Mouse (Mus musculus) kidney, adult 2 months (tissue): ENCODE results near the gene Cbx3. TPM values are rescaled to one million over a fixed set of nuclear protein-coding genes. Genes with fewer than 3 reads are reported as not detected.

ENCODE experiments used
- DNase-seq: peaks from one replicate; pipeline ENCODE4 v3.0.0; 2021
- H3K27ac ChIP-seq: fragments of 200-500 bp; 2 replicates; pipeline ENCODE4 v1.5.1; 2012; ENCODE audit warnings: low read depth, low read length, control low read depth, inconsistent platforms; ENCODE audit not compliant: insufficient read depth
- H3K27me3 ChIP-seq: fragments of 200-500 bp; replicated peaks from 2 replicates; pipeline ENCODE4 v1.6.1; 2012; ENCODE audit warnings: mild to moderate bottlenecking, moderate library complexity, low read length, inconsistent platforms; ENCODE audit not compliant: control insufficient read depth, insufficient read depth
- H3K36me3 ChIP-seq: fragments of 200-500 bp; 2 replicates; pipeline ENCODE4 v1.6.1; 2012; ENCODE audit warnings: mild to moderate bottlenecking, moderate library complexity, low read length, inconsistent platforms; ENCODE audit not compliant: control insufficient read depth, insufficient read depth
- H3K4me1 ChIP-seq: fragments of 200-500 bp; 2 replicates; pipeline ENCODE4 v1.6.1; 2011; ENCODE audit warnings: low read length; ENCODE audit not compliant: control insufficient read depth, insufficient read depth
- H3K4me3 ChIP-seq: fragments of 200-500 bp; 2 replicates; pipeline ENCODE4 v1.5.1; 2011; ENCODE audit warnings: mild to moderate bottlenecking, low read depth, low read length, control low read depth; ENCODE audit not compliant: insufficient read depth
- CTCF ChIP-seq: fragments of 200-500 bp; conservative IDR thresholded peaks from 2 replicates; pipeline ENCODE4 v1.5.1; 2011; ENCODE audit warnings: low read depth, mild to moderate bottlenecking, control low read depth, low read length, moderate library complexity, mixed read lengths; ENCODE audit not compliant: insufficient read depth, insufficient read length
- POLR2A ChIP-seq: fragments of 200-500 bp; IDR thresholded peaks from one replicate; pipeline ENCODE4 v1.6.1; 2011; ENCODE audit warnings: low read depth, low read length, control low read depth
- WGBS: fragments of 180-500 bp; shearing (Covaris S2); methylation state at CpG from one replicate; pipeline ENCODE4 v1.1.7; 2018; 5-methylcytosine and 5-hydroxymethylcytosine counted together
- polyA plus RNA-seq: library from polyadenylated mRNA; depleted of rRNA; stranded (reverse); fragments of >200 nt; gene quantifications from 2 replicates; pipeline ENCODE4 v1.2.3, GENCODE M21; 2012; rRNA removed

The Cbx3 gene
- 5.7 and 11.0 TPM in 2 replicates for polyA plus RNA-seq

DNA sequence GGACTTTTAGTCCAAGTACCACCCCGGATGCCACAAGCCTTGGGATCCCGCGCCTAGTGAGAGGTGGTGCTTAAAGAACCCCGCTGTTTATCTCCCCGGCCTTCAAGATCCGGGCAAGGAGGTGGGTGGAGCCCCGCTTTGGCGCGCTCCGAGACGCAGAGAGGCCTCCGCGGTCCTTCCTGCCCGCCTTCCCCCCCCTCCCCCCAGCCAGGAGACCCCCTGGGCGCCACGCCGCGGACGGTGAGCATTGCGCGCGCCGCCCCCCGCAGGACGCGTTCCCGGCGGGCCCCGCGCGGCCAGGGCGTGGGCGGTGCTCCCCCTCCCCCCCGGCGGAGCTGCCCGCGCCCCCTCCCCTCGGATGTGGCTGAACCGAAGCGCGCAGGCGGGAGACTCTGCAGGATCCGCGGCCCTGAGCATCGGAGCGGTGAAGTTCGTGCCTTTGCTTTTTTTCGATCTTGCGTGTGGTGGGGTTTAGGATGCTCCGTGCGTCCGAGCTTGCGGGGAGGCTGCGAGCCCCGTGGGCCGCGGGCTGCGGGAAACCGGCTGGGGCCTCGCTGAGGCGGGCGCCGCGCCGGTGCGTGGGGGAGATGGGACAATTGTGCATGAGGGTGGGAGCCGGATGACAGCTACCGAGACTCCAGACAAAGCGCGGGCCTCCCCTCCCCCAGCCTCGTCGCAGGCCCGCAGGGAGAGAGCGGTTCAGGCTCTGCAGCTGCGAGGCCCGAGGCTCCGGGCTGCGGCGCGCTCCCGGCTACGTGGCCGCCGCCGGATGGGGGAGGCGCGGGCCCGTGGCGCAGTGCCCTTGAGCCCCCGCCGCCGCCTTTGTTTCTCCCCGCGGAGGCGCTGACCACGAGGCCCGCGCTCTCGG is at the start of gene Cbx3:
Cbx3 (plus strand) TSS at position 50 of the 868 bp plus-strand sequence.
- H3K36me3 ChIP-seq = peaks cover 8% of the 10 kb centered on the region
- peaks cover 2% of the 10 kb centered on the region; the same call in 1 of the 2 replicates for H3K4me1 ChIP-seq
- DNase-seq = peak; percentile 75
- H3K27ac ChIP-seq = peak within 1 kb of the TSS; percentile 100
- no peaks in the 10 kb centered on the region for H3K27me3 ChIP-seq
- H3K4me3 ChIP-seq = peak within 1 kb of the TSS; percentile 83
- under 1% methylated on average over 91 of the region's 99 CpGs for WGBS
- TF ChIP-seq POLR2A = no peak
- no peak for TF ChIP-seq CTCF

DNA sequence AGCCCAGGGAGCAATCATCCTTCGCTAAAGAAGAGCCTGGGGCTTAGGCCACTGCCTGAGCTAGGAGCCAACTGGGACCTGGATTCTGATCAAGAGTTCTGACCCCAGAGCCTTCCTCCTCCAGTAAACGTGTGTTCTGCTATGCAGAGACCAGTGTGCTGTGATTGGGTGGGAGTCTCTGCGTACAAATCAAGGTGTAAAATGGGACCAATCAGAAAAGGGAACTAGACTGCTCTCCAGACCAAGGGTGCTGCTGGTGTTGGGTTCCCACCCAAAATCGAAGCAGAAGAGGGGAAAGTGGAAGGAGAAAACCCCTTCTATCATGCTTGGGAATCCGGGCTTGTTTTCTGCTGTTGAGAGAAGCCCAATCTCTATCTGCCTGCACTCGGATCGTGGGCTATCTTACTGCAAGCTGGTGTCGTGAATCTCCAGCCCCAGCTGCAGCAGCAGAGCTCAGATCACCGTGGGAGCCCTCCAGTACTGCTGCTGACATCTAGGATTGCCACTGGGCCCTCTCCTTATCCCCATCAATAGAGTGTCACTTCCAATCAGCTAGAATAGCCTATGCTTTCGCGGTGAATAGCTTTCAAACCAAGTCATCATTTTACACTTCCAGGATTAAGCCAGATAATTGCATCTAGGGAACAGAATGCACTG is 46.6 kb upstream of the Cbx3 start:
- Histone ChIP-seq H3K27me3 (no peaks in the 10 kb centered on the region), H3K36me3 (no peaks in the 10 kb centered on the region), H3K4me3 (no peak overlapping the region), H3K4me1 (no peaks in the 10 kb centered on the region), H3K27ac (no peak overlapping the region)
- no peak for DNase-seq
- 65% methylated on average over 11 of the region's 11 CpGs for WGBS
- TF ChIP-seq CTCF (no peak), POLR2A (no peak)

- Histone ChIP-seq H3K36me3 (no peaks in the 10 kb centered on the region), H3K4me1 (no peaks in the 10 kb centered on the region), H3K27me3 (no peaks in the 10 kb centered on the region), H3K27ac (no peak overlapping the region), H3K4me3 (no peak overlapping the region)
- TF ChIP-seq POLR2A (no peak), CTCF (no peak)
- WGBS = 99% methylated on average over 2 of the region's 2 CpGs
- no peak for DNase-seq
These were observed 45.6 kb upstream of the Cbx3 start for GRCm38 (mm10) chr6:51424537-51424936.

GRCm38 (mm10) chr6:51432535-51433397 is 37.4 kb upstream of the Cbx3 start, which contains the start of gene Nfe2l3:
Gene Nfe2l3, plus strand, starts transcription at chr6:51432670.
- DNase-seq = peak; percentile 31
- WGBS = 2% methylated on average over 74 of the region's 74 CpGs
- no peaks in the 10 kb centered on the region for H3K36me3 ChIP-seq
- H3K27ac ChIP-seq = no peak within 1 kb of the TSS
- no peaks in the 10 kb centered on the region for H3K4me1 ChIP-seq
- TF ChIP-seq CTCF = no peak
- TF ChIP-seq POLR2A = no peak
- peaks cover 7% of the 10 kb centered on the region for H3K27me3 ChIP-seq
- H3K4me3 ChIP-seq = peak within 1 kb of the TSS; percentile 54

- TF ChIP-seq CTCF = no peak
- no peak for TF ChIP-seq POLR2A
- 51% methylated on average over 7 of the region's 7 CpGs for WGBS
These were observed 35.9 kb upstream of the Cbx3 start for GRCm38 (mm10) chr6:51434270-51434669.

GRCm38 (mm10) chr6:51437665-51438064 is 32.5 kb upstream of the Cbx3 start:
- H3K4me3 ChIP-seq = no peak overlapping the region
- H3K36me3 ChIP-seq = no peaks in the 10 kb centered on the region
- peak; percentile 37 for DNase-seq
- no peak for TF ChIP-seq CTCF
- no peak for TF ChIP-seq POLR2A
- no peaks in the 10 kb centered on the region for H3K4me1 ChIP-seq
- 64% methylated on average over 4 of the region's 4 CpGs for WGBS
- peaks cover 6% of the 10 kb centered on the region for H3K27me3 ChIP-seq
- no peak overlapping the region for H3K27ac ChIP-seq

More at GRCm38 (mm10) chr6:51434270-51434669, 35.9 kb upstream of the Cbx3 start:
- Histone ChIP-seq H3K4me3 (no peak overlapping the region), H3K4me1 (no peaks in the 10 kb centered on the region), H3K27me3 (peaks cover 7% of the 10 kb centered on the region), H3K36me3 (no peaks in the 10 kb centered on the region), H3K27ac (no peak overlapping the region)
- no peak for DNase-seq
